Mouse (Mus musculus): ENCODE measurements around the gene Ncbp2. TPM values are rescaled to one million over a fixed set of nuclear protein-coding genes. Genes with fewer than 3 reads are reported as not detected.

Ncbp2 gene
- polyA plus RNA-seq (2014; fragmentation: Illumina TruSeq; extraction: RNeasy Lipid Tissue Mini Kit (QIAGEN cat#74804); ENCODE audit: insufficient read depth, low read depth, low replicate concordance): 36.0 TPM

GRCm38 (mm10) chr16:31948345-31948774 is at the start of gene Ncbp2, which contains the start of gene 0610012G03Rik:
TSS of gene Ncbp2 (plus strand) at chr16:31948513.
TSS of gene 0610012G03Rik (minus strand) at chr16:31948494.

GRCm38 (mm10) chr16:31933751-31934549 is 14.4 kb upstream of the Ncbp2 start, which contains the start of gene Pigz:
TSS of gene Pigz (plus strand) at chr16:31933851.

GRCm38 (mm10) chr16:32002509-32003477 is 54.5 kb downstream of the Ncbp2 start, which contains the start of gene Senp5:
TSS of gene Senp5 (minus strand) at chr16:32003287.

Other genes starting within 250 kb of the Ncbp2 start
- gene Meltf, start 69.7 kb upstream of the Ncbp2 start, polyA plus RNA-seq (2014; fragmentation: Illumina TruSeq; extraction: RNeasy Lipid Tissue Mini Kit (QIAGEN cat#74804); ENCODE audit: insufficient read depth, low read depth, low replicate concordance): not detected
- 0.61 TPM for gene Pigz, start 14.7 kb upstream of the Ncbp2 start, polyA plus RNA-seq (2014; fragmentation: Illumina TruSeq; extraction: RNeasy Lipid Tissue Mini Kit (QIAGEN cat#74804); ENCODE audit: insufficient read depth, low read depth, low replicate concordance)
- 21.9 TPM for gene 0610012G03Rik, start within 50 bp of the Ncbp2 start, polyA plus RNA-seq (2014; fragmentation: Illumina TruSeq; extraction: RNeasy Lipid Tissue Mini Kit (QIAGEN cat#74804); ENCODE audit: insufficient read depth, low read depth, low replicate concordance)
- gene Senp5, start 54.8 kb downstream of the Ncbp2 start, polyA plus RNA-seq (2014; fragmentation: Illumina TruSeq; extraction: RNeasy Lipid Tissue Mini Kit (QIAGEN cat#74804); ENCODE audit: insufficient read depth, low read depth, low replicate concordance): 6.5 TPM
- 21.4 TPM for gene Pak2, start 130.8 kb downstream of the Ncbp2 start, polyA plus RNA-seq (2014; fragmentation: Illumina TruSeq; extraction: RNeasy Lipid Tissue Mini Kit (QIAGEN cat#74804); ENCODE audit: insufficient read depth, low read depth, low replicate concordance)
- 31.9 TPM for gene Pigx, start 151.2 kb downstream of the Ncbp2 start, polyA plus RNA-seq (2014; fragmentation: Illumina TruSeq; extraction: RNeasy Lipid Tissue Mini Kit (QIAGEN cat#74804); ENCODE audit: insufficient read depth, low read depth, low replicate concordance)
- gene Cep19, start 151.3 kb downstream of the Ncbp2 start, polyA plus RNA-seq (2014; fragmentation: Illumina TruSeq; extraction: RNeasy Lipid Tissue Mini Kit (QIAGEN cat#74804); ENCODE audit: insufficient read depth, low read depth, low replicate concordance): 14.8 TPM
- 19.6 TPM for gene Nrros, start 217.1 kb downstream of the Ncbp2 start, polyA plus RNA-seq (2014; fragmentation: Illumina TruSeq; extraction: RNeasy Lipid Tissue Mini Kit (QIAGEN cat#74804); ENCODE audit: insufficient read depth, low read depth, low replicate concordance)
- not detected for gene Bex6, start 231.3 kb downstream of the Ncbp2 start, polyA plus RNA-seq (2014; fragmentation: Illumina TruSeq; extraction: RNeasy Lipid Tissue Mini Kit (QIAGEN cat#74804); ENCODE audit: insufficient read depth, low read depth, low replicate concordance)

Data from lung, adult 10 weeks (tissue).